Mouse (Mus musculus) liver, embryonic 13.5 days (tissue): ENCODE results near the gene Ube2l3. TPM values are rescaled to one million over a fixed set of nuclear protein-coding genes. Genes with fewer than 3 reads are reported as not detected.

Experiments used
- ATAC-seq: fragments of 200-750 bp; cut with Nextera tagmentation; 2 replicates; pipeline ENCODE4 v1.8.0; 2017; ENCODE audit warnings: low read depth, mild to moderate bottlenecking, moderate number of reproducible peaks, moderate library complexity
- DNase-seq: peaks from one replicate; pipeline ENCODE4 v3.0.0; 2022
- H3K27ac ChIP-seq: fragments of 300-500 bp; sonication (generic); 2 replicates; pipeline ENCODE4 v1.5.1; 2015; ENCODE audit warnings: moderate library complexity, mild to moderate bottlenecking, inconsistent platforms
- H3K27me3 ChIP-seq: fragments of 300-500 bp; sonication (generic); 2 replicates; pipeline ENCODE4 v1.6.1; 2015; ENCODE audit warnings: mild to moderate bottlenecking, inconsistent platforms
- H3K36me3 ChIP-seq: fragments of 300-500 bp; sonication (generic); 2 replicates; pipeline ENCODE4 v1.6.1; 2015; ENCODE audit warnings: mild to moderate bottlenecking, inconsistent platforms
- H3K4me1 ChIP-seq: fragments of 300-500 bp; sonication (generic); replicated peaks from 2 replicates; pipeline ENCODE4 v1.6.1; 2015; ENCODE audit warnings: inconsistent platforms
- H3K4me2 ChIP-seq: fragments of 300-500 bp; sonication (generic); 2 replicates; pipeline ENCODE4 v1.6.1; 2015; ENCODE audit warnings: inconsistent platforms, mild to moderate bottlenecking, moderate library complexity
- H3K4me3 ChIP-seq: fragments of 300-500 bp; sonication (generic); replicated peaks from 2 replicates; pipeline ENCODE4 v1.5.1; 2015; ENCODE audit warnings: mild to moderate bottlenecking, inconsistent platforms
- H3K9ac ChIP-seq: fragments of 300-500 bp; sonication (generic); 2 replicates; pipeline ENCODE4 v1.6.1; 2015; ENCODE audit warnings: mild to moderate bottlenecking, inconsistent platforms
- H3K9me3 ChIP-seq: fragments of 300-500 bp; sonication (generic); replicated peaks from 2 replicates; pipeline ENCODE4 v1.6.1; 2016; ENCODE audit warnings: inconsistent platforms
- WGBS: fragments of 180-500 bp; shearing (Covaris S2); methylation state at CpG from one replicate; pipeline ENCODE4 v1.1.7; 2015; ENCODE audit not compliant: insufficient replicate concordance; 5-methylcytosine and 5-hydroxymethylcytosine counted together
- microRNA counts: library from miRNA; unstranded; fragments of <30 nt; microRNA quantifications from one replicate; lab custom pipeline; 2016
- microRNA-seq: library from miRNA; unstranded; fragments of <30 nt; microRNA quantifications from one replicate; pipeline ENCODE4, GENCODE M21; 2016
- polyA plus RNA-seq: library from polyadenylated mRNA; unstranded; fragments of >200 nt; fragmentation: Nextera tagmentation; extraction: Ambion mirVana; gene quantifications from 2 replicates; pipeline ENCODE4 v1.2.1, GENCODE M21; 2015

The Ube2l3 gene
- polyA plus RNA-seq, 1 experiment from 2014 or later, result 247 TPM

DNA sequence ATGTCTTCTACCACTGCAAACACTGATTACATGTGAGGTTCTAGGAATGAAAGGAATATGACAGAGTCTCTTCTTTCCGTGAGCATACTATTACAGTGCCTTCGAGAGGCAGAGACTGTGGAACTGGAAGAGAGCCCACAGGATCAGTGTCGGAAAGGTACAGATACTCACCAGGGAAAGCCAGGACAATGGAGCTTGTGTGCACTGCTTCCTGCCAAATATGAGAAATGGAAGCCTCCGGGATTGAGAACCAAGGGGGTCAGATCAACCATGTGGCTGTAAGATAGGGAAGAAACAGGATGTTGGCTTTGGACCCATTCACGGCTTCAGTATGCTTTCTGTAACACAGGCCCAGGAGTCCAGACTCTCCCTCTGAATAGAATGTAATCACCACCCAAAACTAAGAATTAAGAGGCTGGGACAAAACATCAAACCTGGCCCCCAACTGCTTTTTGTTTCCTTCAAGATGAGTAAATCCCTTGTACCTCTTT is 85.1 kb downstream of the Ube2l3 start:
- H3K27ac ChIP-seq, result no peak overlapping the region
- H3K9me3 ChIP-seq, result no peaks in the 10 kb centered on the region
- 80% methylated on average over 5 of the region's 5 CpGs for WGBS
- H3K27me3 ChIP-seq, result no peaks in the 10 kb centered on the region
- DNase-seq (no peak), ATAC-seq (no peak)
- no peak overlapping the region for H3K4me2 ChIP-seq
- H3K4me3 ChIP-seq, result no peak overlapping the region
- peaks cover 45% of the 10 kb centered on the region for H3K36me3 ChIP-seq
- H3K4me1 ChIP-seq, result no peaks in the 10 kb centered on the region
- no peak overlapping the region for H3K9ac ChIP-seq

DNA sequence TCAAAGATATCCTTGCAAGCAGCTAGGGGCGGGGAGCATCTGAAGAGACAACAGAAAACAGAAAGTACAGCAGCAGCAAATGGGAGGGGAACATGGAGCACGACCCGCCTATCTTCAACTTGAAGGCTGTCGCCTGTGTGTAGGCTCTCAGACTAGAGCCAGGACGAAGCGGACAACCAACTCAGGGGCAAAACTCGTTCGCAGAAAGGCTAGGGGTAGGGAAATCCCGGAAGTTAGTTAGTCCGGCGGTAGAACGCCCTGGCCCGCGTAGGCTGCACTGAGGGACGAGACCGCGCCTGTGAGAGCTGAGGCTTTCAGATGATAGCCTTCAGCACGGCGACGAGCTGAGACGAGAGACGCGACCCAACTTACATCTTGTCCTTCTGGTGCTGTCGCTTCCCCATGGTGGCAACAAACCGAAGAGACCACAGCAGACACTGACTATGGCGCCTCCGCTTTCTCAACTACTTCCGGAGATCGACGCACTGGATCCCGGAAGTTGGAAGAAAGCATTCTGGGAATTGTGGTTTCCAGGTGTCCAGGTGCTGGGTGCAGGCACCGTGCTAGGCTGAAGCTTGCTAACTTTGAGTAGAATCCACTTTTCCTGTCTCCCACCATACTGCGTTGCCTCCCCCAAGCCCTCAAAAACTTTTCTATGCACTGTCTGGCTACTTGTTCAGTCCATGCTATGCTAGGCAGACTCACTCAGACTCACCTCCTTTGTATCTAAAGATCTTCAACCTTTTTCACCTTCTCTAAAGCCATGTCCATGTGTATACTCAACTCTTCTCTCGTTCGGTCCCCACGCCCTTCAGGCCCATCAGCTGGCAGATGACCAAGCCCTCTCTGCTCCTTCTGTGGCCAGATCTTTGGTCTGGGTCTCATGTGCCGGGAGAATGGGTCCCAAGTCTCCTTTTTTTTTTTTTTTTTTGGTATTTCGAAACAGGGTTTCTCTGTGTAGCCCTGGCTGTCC is 91.4 kb downstream of the Ube2l3 start, which contains the start of gene Ppil2:
Gene Ppil2 (minus strand): TSS at position 487 of the 973 bp plus-strand sequence.
- ATAC-seq (peak; percentile 89), DNase-seq (peak; percentile 66)
- WGBS, result 5% methylated on average over 38 of the region's 38 CpGs
- peak within 1 kb of the TSS; percentile 89 for H3K4me3 ChIP-seq
- peaks cover 39% of the 10 kb centered on the region for H3K36me3 ChIP-seq
- peak within 1 kb of the TSS; percentile 80 for H3K4me2 ChIP-seq
- H3K9ac ChIP-seq, result peak within 1 kb of the TSS; percentile 84
- H3K4me1 ChIP-seq, result peaks cover 17% of the 10 kb centered on the region
- no peaks in the 10 kb centered on the region for H3K9me3 ChIP-seq
- no peaks in the 10 kb centered on the region for H3K27me3 ChIP-seq
- peak within 1 kb of the TSS; percentile 79 for H3K27ac ChIP-seq

DNA sequence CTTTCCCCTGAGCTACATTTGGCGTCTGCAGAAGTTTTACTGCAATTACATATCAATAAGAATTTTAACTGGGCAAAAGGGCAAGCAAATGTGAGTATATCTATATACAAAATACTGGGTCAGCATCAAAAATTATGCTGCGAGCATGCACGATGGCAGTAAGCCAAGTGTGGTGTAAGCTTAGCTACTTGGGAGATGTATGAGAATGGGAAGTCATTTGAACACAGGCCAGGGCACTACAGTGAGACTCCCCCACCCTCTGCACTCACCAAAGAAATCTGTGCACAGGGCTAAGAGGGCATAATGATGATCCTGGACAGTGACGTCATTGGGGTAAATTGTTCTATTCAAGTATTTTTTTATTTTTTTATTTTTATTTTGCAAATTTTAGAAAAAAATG is 97.8 kb downstream of the Ube2l3 start:
- H3K4me2 ChIP-seq, result no peak overlapping the region
- no peak for ATAC-seq
- H3K27me3 ChIP-seq, result no peaks in the 10 kb centered on the region
- no peak overlapping the region for H3K27ac ChIP-seq
- H3K9ac ChIP-seq, result no peak overlapping the region
- H3K36me3 ChIP-seq, result peaks cover 87% of the 10 kb centered on the region
- DNase-seq, result no peak
- H3K9me3 ChIP-seq, result no peaks in the 10 kb centered on the region
- H3K4me1 ChIP-seq, result peaks cover 3% of the 10 kb centered on the region
- WGBS, result 85% methylated on average over 4 of the region's 4 CpGs
- no peak overlapping the region for H3K4me3 ChIP-seq

DNA sequence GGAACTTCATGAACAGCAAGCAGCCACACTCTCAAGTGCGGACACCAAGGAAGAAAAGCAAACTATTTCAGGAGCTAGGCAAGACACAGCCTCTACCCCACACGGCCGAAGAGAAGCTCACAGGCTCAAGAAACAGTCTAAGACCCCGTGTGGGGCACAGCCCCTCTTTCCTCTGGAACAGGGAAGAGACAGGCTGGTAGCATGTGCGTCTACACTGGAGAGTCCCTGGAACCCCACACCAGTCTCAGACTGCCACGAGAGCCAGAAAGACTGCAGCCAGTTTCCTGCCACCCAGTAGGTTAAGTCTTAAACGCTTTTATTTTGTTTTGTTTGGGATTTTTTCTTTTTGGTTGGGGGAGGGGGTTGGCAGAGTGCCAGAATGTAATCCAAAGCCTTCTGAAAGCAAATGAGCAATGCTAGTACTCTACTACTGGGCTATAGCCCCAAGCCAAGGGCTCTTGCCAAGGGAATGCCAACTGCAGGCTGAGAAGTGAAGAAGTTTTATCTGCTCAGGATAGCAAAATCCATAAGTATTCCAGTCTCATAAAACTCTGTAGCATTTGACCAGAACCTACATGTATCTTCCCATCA is 99.7 kb downstream of the Ube2l3 start:
- Histone ChIP-seq H3K4me3 (no peak overlapping the region), H3K27ac (no peak overlapping the region), H3K9ac (no peak overlapping the region), H3K9me3 (no peaks in the 10 kb centered on the region), H3K36me3 (peaks cover 91% of the 10 kb centered on the region), H3K27me3 (no peaks in the 10 kb centered on the region), H3K4me1 (no peaks in the 10 kb centered on the region), H3K4me2 (no peak overlapping the region)
- WGBS, result 81% methylated on average over 7 of the region's 7 CpGs
- ATAC-seq (no peak), DNase-seq (no peak)

MicroRNAs encoded within 50 kb of the gene (microRNA counts, 519-probe panel; counts per million panel counts)
- microRNA mmu-miR-130b (lab: Ali Mortazavi, UCI) (5,981 counts per million, percentile 74 among the panel's probes with 10 or more counts), microRNA mmu-miR-301b (lab: Ali Mortazavi, UCI) (114 counts per million)

Small RNA genes within 50 kb of the gene (microRNA-seq; reads per million reads assigned to microRNA genes)
- gene Mir130b (7,846 reads per million, percentile 91 among the genes with 10 or more reads in this experiment), gene Mir301b (70.8 reads per million, percentile 48 among the genes with 10 or more reads in this experiment)

Other genes with a start within 250 kb of the Ube2l3 start
- 93.7 and 102 TPM in 2 replicates for gene Mapk1, start 219.3 kb downstream of the Ube2l3 start, polyA plus RNA-seq
- gene Ypel1, start 133.0 kb downstream of the Ube2l3 start, polyA plus RNA-seq, result 1.4 and 1.6 TPM in 2 replicates
- 57.4 and 64.3 TPM in 2 replicates for gene Ppil2, start 91.4 kb downstream of the Ube2l3 start, polyA plus RNA-seq
- 28.3 and 28.9 TPM in 2 replicates for gene 2610318N02Rik, start 77.5 kb downstream of the Ube2l3 start, polyA plus RNA-seq
- gene Sdf2l1, start 70.3 kb downstream of the Ube2l3 start, polyA plus RNA-seq, result 75.6 and 77.1 TPM in 2 replicates
- gene Ydjc, start 58.0 kb downstream of the Ube2l3 start, polyA plus RNA-seq, result 15.7 and 15.8 TPM in 2 replicates
- 0.62 and 0.81 TPM in 2 replicates for gene Ccdc116, start 55.4 kb downstream of the Ube2l3 start, polyA plus RNA-seq
- 0.12 and 0.14 TPM in 2 replicates for gene Rimbp3, start 6.0 kb upstream of the Ube2l3 start, polyA plus RNA-seq
- 2.9 and 3.2 TPM in 2 replicates for gene Hic2, start 30.9 kb upstream of the Ube2l3 start, polyA plus RNA-seq
- gene Tmem191c, start 73.4 kb upstream of the Ube2l3 start, polyA plus RNA-seq, result 2.8 and 3.2 TPM in 2 replicates
- 124 and 143 TPM in 2 replicates for gene Serpind1, start 128.7 kb upstream of the Ube2l3 start, polyA plus RNA-seq
- 8.8 and 10.7 TPM in 2 replicates for gene Snap29, start 203.3 kb upstream of the Ube2l3 start, polyA plus RNA-seq
- gene Pi4ka, start 203.7 kb upstream of the Ube2l3 start, polyA plus RNA-seq, result 12.9 and 15.1 TPM in 2 replicates
- 30.8 and 35.8 TPM in 2 replicates for gene Crkl, start 249.3 kb upstream of the Ube2l3 start, polyA plus RNA-seq